Mouse (Mus musculus) frontal cortex, adult (tissue): ENCODE measurements at regions not wholly inside any gene's neighbourhood (a gene's known extent, or its start where the extent isn't known, plus 50 kb on each side); places are given as distances from the start of the nearest gene placed in this dataset.

ENCODE experiments used
- ATAC-seq: cut with Nextera tagmentation; 2 replicates; pipeline ENCODE4 v1.9.2; 2017; ENCODE audit warnings: mild to moderate bottlenecking, moderate library complexity, mixed read lengths; ENCODE audit not compliant: low TSS enrichment

- no peak for ATAC-seq
Observed at GRCm38 (mm10) chr9:120764663-120765062, 164.4 kb upstream of the Ctnnb1 start.

- ATAC-seq: no peak
Observed at GRCm38 (mm10) chr9:120765292-120765691, 163.7 kb upstream of the Ctnnb1 start.

GRCm38 (mm10) chr9:120766881-120767280 is 162.1 kb upstream of the Ctnnb1 start:
- no peak for ATAC-seq

- ATAC-seq: no peak
Observed at GRCm38 (mm10) chr9:120767396-120767795, 161.6 kb upstream of the Ctnnb1 start.

- no peak for ATAC-seq
Observed at GRCm38 (mm10) chr9:120769056-120769455, 160.0 kb upstream of the Ctnnb1 start.

GRCm38 (mm10) chr9:120769679-120770078 is 159.3 kb upstream of the Ctnnb1 start:
- no peak for ATAC-seq

GRCm38 (mm10) chr9:120770886-120771285 is 158.1 kb upstream of the Ctnnb1 start:
- ATAC-seq: no peak

GRCm38 (mm10) chr9:120771896-120772530 is 157.0 kb upstream of the Ctnnb1 start:
- ATAC-seq: no peak

GRCm38 (mm10) chr9:120774251-120774650 is 154.8 kb upstream of the Ctnnb1 start:
- no peak for ATAC-seq

- ATAC-seq: no peak
Observed at GRCm38 (mm10) chr9:120774772-120775171, 154.2 kb upstream of the Ctnnb1 start.

- no peak for ATAC-seq
Observed at GRCm38 (mm10) chr9:120775721-120776120, 153.3 kb upstream of the Ctnnb1 start.

- ATAC-seq: no peak
Observed at GRCm38 (mm10) chr9:120776456-120777001, 152.5 kb upstream of the Ctnnb1 start.

GRCm38 (mm10) chr9:120777016-120777415 is 152.0 kb upstream of the Ctnnb1 start:
- no peak for ATAC-seq

- ATAC-seq: no peak
Observed at GRCm38 (mm10) chr9:120777501-120777900, 151.5 kb upstream of the Ctnnb1 start.

GRCm38 (mm10) chr9:120778423-120778822 is 150.6 kb upstream of the Ctnnb1 start:
- no peak for ATAC-seq

GRCm38 (mm10) chr9:120794210-120794609 is 134.8 kb upstream of the Ctnnb1 start:
- no peak for ATAC-seq

GRCm38 (mm10) chr9:120796111-120796880 is 132.7 kb upstream of the Ctnnb1 start:
- no peak for ATAC-seq

- peak; percentile 83 for ATAC-seq
Observed at GRCm38 (mm10) chr9:120797996-120798663, 130.9 kb upstream of the Ctnnb1 start.

GRCm38 (mm10) chr9:120798901-120799300 is 130.1 kb upstream of the Ctnnb1 start:
- ATAC-seq: no peak

GRCm38 (mm10) chr9:120802646-120803045 is 126.4 kb upstream of the Ctnnb1 start:
- ATAC-seq: no peak

GRCm38 (mm10) chr9:120804760-120805294 is 124.2 kb upstream of the Ctnnb1 start:
- ATAC-seq: no peak

- ATAC-seq: no peak
Observed at GRCm38 (mm10) chr9:120808741-120809425, 120.1 kb upstream of the Ctnnb1 start.
